Mouse (Mus musculus): ENCODE data around the gene Rab40c. TPM values are rescaled to one million over a fixed set of nuclear protein-coding genes. Genes with fewer than 3 reads are reported as not detected.

The Rab40c gene
- total RNA-seq, 2 experiments from 2014 or later, result 9.3 to 12.6 TPM

DNA sequence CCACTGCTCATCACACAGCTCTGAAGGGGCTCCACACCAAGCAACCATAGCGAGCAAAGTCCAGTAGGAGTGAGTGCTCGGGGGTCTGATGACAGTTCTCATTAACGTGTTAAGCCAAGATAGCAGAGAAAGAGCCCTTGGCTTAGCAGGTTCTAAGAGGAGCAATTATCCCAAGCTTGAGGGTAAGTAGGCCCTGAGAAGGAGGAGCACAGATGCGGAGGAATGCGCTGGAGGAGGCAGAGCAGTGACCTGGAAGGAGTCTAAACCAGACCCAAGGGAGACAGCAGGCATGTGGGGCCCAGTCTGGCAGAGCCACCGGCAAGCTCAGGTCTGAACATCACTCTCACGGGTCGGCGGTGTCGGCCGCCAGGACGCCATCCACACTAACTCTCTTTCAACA is 23.6 kb downstream of the Rab40c start:
- no peak for DNase-seq

- no peak for DNase-seq
These were observed 24.1 kb downstream of the Rab40c start for GRCm38 (mm10) chr17:25895415-25895814.

GRCm38 (mm10) chr17:25893975-25894617 is 25.4 kb downstream of the Rab40c start:
- peak; percentile 61 for DNase-seq

DNA sequence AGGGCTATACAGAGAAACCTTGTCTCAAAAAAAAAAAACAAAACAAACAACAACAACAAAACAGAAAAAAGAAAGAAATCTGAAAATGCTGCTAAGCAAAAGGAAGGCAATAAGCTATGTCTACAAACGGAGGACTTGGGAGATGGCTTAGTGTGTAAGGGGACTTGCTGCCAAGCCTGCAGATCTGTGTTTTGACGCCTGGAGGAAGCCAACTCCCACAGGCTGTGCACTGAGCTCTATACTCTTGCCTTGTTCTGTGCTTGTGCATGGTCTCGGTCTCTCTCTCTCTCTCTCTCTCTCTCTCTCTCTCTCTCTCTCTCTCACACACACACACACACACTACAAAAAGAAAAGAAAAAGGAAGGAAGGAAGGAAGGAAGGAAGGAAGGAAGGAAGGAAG is 30.7 kb downstream of the Rab40c start:
- DNase-seq, result no peak

DNA sequence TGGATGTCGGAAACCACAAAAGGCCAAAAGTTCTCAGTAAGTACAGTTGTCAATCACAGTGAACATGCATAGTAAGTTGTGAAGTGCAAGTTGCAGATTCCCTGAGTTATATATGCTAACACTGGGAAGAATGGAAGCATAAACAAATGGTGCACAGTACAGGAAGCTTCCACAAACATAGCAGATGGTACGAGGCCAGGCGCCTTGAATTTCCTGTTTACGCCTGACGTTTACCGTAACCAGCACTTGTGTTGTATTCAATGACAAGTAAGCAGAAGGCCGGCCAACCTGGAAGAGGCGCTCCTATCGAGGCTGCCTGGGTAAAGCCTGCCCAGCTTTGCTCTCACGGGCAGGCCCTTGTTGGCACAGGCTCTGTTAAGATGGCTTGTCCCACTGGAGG is 32.1 kb downstream of the Rab40c start:
- DNase-seq, result no peak

GRCm38 (mm10) chr17:25886806-25887205 is 32.7 kb downstream of the Rab40c start:
- no peak for DNase-seq

DNA sequence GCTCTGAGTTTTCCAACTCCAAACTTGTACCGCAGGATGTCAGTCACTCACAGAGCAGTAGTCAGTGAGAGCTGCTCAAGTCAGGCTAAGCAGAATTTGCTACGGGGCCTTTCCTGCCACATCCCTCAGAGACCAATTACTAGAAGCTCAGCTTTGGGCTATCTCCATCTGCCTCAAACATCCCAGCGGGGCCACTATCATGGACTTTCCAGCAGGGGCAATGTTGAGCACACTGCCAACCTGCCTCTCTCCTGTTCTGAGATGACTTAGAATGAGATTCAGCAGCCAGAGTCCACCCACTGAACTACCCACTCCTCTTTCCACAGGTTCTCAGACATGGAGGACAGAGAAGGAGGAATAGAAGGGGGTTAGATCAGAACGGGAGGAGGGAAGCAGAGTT is 33.9 kb downstream of the Rab40c start:
- DNase-seq, result no peak

- no peak for DNase-seq
These were observed 35.7 kb downstream of the Rab40c start for GRCm38 (mm10) chr17:25883824-25884223.

GRCm38 (mm10) chr17:25883268-25883667 is 36.3 kb downstream of the Rab40c start:
- DNase-seq, result no peak

GRCm38 (mm10) chr17:25882306-25882705 is 37.2 kb downstream of the Rab40c start:
- DNase-seq, result no peak

DNA sequence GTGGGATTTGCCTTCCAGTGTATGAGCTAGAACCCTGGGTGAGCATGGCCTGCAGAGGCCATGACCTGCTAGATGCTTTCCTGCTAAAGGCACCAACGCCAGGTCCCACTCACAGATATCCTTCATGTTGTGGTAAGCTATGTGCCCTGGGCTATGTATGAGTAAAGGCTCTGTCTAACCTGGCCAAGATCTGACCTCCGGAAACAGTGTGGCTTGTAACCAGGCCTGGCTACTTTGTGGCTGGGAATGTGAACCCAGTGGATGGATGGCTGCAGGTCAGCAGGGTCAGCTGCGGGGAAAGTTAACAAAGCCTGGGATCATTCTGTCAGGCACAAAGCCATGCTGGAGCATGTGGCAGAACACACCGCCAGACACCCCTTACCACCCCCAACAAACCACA is 37.8 kb downstream of the Rab40c start:
- no peak for DNase-seq

- DNase-seq, result no peak
These were observed 38.5 kb downstream of the Rab40c start for GRCm38 (mm10) chr17:25880913-25881641.

GRCm38 (mm10) chr17:25880196-25880910 is 39.2 kb downstream of the Rab40c start, which contains the start of gene Wfikkn1:
Gene Wfikkn1, minus strand, starts transcription at chr17:25880858.
- no peak for DNase-seq

DNA sequence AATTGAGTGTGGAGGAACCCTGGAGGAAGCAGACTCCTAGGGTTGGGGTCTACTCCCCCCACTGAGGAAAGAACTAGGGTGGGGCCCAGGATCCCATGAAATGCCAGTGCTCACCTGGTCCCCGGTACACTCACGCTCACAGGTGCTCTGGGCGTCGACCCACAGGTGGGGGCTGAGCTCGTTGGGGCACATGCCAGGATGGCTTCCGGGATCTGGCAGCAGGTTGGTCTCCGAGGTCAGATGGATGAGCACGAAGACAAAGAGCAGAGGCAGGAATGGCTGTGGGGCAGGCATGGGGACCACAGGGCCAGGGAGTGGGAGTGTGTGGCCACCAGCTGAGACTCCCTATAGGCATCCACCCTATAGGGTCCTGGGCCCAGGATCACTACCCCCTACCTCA is 39.8 kb downstream of the Rab40c start:
- DNase-seq, result no peak

DNA sequence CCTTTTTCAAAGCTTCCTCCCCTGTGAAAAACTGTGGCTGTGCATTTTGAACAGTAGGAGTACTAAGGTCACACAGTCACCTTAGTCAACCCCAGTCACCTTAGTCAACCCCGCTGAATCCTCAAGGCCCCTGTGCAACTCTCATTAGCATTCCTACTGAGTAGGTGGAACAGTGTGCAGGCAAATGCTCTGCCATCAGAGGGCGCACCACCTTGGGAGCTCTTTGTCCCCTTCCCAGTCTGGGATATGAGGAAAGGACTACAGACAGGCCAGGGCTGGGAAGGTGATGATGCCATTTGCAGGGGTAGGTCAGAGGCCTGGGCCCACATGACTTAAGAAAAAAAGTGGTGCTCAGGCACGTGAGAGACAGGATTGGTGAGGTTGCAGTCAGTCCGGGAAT is 40.3 kb downstream of the Rab40c start:
- no peak for DNase-seq

GRCm38 (mm10) chr17:25878611-25879180 is 40.8 kb downstream of the Rab40c start:
- DNase-seq, result no peak

DNA sequence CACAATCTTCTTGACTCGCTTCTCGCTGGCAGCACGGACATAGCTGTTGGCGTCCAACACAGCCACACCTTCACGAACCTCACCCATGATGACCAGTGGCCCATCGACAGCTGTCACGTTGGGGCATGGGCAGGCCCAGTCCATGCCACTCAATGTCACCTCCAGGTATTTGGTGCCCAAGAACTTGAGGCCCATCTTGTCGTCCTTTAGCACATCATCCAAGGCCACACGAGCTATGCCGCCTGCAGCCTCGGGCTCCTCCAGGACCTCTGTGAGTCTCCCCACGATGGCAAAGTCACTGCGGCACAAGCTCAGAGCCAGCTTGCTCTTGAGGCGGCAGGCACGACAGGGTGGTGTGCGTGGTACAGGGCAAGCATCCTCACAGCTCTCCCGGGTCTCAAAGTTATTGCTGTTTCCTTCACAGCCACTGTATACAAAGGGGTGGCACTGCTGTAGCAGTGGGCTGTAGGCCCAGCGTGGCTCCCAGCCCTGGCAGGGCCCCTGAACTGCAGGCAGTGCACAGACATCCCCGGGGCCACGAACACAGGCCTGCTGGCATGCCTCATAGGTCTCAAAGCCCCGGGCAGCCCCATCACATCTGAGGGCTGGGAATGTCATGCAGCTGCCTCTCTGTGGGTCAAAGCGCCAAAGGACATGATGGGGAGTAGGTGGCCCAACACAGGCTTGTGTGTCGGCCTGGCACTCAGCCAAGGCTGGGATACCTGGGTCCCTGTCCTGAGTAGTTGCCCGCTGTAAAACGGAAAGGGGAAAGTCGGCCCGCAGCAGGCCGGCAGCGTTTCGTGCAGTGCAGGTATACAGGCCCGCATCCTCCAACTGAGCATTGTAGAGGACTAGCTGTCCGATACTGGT is 41.6 kb downstream of the Rab40c start:
- no peak for DNase-seq

- DNase-seq, result no peak
These were observed 42.5 kb downstream of the Rab40c start for GRCm38 (mm10) chr17:25877025-25877424.

GRCm38 (mm10) chr17:25876347-25876915 is 43.1 kb downstream of the Rab40c start:
- no peak for DNase-seq

- peak; percentile 87 for DNase-seq
These were observed 44.1 kb downstream of the Rab40c start for GRCm38 (mm10) chr17:25875171-25876136.
